Mouse (Mus musculus): ENCODE measurements at regions not wholly inside any gene's neighbourhood (a gene's known extent, or its start where the extent isn't known, plus 50 kb on each side); places are given as distances from the start of the nearest gene placed in this dataset.

DNA sequence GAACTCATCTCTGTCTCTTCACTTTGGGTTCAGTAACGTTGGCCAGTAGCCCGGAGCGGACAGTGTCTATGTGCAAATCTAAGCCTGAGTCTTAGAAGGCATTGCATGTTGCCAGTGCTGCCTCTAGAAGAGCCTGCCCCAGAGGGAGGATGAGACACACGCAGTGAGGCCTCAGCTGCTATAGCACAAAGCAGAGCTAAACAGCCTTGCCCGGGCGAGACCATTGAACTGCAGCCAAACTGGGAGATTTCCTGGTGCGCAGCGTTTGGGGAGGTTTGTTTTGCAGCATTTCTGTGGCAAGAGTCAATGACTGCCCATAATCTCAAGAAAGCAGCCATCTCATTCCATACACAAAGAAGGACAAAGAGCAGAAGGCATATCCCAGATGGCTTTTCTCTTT lies 164.0 kb downstream of the 3100002H09Rik start:
- DNase-seq (ENCODE audit: low spot score in 2 of 2): peak in 1 of 2 experiments; percentile 6

DNA sequence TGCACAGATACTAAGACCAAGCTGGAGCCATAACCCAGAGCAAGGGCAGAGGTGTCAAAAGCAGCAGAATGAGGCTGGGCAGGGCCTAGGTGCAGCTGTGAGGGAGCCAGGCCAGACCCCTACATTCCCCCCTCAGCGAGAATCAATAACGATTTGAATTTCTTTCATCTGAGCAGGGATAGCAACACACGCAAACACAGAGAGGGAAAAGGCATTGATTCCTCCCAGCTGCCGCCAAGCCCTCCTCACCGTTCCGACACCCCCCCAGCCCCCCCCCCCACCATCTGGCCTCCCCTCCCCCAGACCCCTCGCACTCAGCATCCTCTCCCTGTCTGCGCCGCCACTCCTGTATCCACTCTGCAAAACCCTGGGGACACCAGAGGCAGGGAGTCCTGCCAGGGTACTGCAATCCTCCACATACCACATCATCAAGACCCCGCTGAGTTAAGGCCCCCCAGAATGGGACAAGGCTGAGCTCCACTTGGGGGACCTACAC lies 166.9 kb downstream of the 3100002H09Rik start:
- no peak for DNase-seq (ENCODE audit: low spot score in 2 of 2)

DNA sequence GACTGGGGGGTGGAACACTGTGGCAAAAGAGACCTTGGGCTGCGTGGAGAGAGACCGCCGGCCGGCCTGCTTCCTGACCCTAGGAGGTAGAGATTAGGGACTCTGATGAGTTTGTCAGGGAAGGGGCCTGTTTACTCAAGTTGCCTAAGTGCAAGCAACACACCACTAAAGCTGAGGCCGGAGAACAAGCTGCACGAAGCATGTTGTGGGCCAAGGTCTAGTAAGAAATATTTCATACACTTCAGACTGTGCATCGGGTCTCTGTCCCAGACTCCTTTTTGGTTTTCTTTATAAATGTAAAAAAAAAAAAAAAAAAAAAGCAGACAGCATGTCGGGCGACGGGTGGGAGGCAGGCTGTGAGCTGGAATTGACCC lies 167.5 kb downstream of the 3100002H09Rik start:
- DNase-seq (ENCODE audit: low spot score in 2 of 2): no peak

DNA sequence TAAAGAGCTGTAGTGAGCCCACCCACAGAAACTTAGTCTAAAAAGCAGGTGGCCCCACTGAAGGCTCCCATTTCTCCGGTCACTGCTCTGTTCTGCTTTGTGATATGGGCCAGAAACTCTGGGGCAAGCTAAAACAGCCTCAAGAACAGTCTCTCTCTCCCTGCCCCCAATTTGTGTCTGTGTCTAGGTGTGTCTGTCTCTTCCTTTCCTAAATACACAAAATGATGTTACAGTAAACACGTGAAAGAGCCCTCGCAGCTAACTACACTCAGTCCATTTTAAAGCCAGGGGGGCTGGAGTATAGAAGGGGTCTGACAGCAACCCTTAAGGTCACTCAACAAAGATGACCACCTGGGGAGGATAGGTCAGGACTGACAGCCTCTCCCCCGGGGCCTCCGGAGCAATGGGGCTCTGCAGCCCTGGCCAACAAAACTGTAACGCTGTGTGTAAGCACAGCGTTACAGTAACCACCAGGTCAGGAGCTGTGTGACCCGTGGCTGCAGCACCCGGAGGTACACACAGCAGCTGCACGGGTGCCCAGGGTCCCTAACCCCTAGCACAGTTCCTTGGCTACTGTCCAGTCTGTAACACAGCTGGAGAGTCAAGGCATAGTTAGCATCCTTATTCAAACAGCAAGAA lies 168.0 kb downstream of the 3100002H09Rik start:
- no peak for DNase-seq (ENCODE audit: low spot score in 2 of 2)

DNA sequence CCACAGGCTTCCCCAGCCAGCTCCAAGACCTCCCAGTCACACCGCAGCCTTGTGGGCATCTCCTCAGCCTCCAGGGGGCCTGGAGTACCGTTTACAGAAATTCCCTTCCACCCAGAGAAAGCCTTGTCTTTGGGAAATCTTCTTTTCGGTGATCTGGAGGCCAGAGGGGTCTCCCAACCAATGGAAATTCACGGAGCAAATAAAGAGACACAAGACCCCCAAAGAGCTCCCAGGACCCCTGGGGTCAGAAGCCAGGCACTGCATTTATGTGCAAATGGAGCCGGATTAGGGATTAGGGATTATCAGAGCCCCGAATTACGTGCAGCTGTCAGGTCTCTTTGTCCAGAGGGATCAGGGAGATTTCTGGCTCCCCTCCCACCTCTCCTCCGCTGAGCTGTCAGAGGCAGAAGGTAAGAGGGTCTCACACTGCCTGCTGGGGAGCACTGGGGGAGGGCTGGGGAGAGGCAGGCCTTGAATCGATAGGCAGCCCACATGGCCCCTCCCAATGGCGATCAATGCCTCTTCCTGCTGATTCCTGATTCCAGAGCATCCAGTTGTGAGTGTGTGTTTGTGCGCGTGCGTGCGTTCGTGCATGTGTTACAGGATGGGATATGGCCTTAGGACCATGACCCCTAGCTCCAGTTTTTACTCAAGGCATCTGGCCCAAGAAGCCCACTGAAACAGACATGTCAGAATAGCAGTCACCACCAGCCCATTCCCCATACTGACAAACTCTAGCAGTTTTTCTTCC lies 168.7 kb downstream of the 3100002H09Rik start:
- no peak for DNase-seq (ENCODE audit: low spot score in 2 of 2)

DNA sequence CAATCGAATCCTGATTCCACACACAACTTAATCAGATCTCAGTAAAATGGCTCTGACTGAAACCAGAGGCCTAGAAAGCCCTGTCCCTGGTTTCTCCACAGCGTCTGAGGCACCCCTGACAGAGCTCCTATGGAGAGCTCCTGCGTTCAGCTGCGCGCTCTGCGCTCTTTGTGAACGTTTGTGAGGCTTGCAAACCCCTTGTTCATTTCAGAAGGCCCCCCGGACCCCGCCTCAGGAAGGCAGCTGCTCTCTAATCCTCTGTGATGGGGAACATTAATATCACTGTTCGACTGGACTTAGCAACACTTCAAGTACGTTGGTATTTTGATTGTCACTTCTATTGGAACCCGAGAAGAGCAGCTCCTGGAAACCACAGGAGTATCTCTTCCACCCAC lies 175.6 kb downstream of the 3100002H09Rik start:
- DNase-seq (ENCODE audit: low spot score in 2 of 2): no peak

DNA sequence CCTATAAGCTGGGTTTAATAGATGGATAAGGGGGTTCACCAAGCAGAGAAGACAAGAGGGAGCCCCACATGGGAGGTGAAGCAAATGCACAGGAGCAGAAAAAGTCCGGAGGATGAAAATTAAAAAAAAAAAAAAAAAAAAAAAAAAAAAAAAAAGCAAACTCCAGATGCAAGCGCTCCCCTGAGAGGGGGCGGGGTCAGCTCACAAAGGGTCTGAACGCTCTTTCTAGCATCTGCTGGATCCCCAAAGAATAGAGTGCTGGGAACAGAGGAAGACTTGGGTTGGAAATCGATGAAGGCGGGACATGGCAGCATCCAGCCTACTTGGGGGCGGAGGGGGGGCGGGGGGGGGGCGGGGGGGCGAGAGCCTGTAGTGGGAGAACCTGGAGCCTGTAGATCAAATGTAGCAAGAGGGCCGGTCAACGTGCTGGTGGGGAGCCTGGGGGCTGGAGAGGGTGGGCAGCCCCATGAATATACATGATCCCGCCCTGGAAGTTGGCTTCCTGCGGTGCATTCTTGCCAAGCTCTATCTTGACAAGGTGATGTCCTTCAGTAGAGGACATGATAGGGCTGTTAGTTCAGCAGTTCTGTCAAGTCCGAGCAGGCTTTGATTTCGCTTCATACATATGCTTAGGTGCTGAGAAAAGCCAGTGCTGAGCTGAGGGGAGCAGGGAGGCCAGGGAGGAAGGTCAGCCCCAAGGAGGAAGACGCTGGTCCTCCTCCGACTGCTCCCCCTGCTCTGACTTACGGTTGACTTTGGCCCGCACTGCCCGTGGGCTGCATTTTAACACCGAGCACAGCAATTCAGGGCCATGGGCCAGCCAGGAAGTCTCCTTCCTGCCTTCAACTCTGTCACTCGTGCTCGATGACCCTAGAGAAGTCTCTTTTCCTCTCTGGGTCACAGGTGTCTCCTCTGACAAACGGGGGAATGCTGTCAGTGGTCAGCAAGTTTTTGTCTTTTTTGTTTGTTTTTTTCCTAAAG lies 176.3 kb downstream of the 3100002H09Rik start:
- peak; percentile 7 to 20 for DNase-seq (ENCODE audit: low spot score in 2 of 2)

DNA sequence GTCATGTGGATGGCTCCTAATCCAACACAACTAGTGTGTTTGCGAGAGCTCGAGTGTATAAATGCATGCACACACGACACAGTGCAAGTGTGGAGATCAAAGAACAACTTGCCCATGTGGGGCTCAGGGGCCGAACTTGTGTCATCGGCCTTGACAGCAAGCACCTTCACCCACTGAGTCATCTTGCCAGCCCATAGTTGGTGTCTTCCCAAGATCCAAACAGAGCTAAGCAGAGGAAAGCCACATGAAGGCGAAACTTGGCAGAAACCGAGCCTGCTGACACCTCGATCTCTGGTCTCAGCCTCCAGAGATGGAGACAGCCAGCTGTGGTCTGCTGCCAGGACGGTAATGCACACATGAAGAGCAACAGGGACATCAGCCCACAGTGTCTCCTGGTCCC lies 177.1 kb downstream of the 3100002H09Rik start:
- DNase-seq (ENCODE audit: low spot score in 2 of 2): peak in 1 of 2 experiments; percentile 3

DNA sequence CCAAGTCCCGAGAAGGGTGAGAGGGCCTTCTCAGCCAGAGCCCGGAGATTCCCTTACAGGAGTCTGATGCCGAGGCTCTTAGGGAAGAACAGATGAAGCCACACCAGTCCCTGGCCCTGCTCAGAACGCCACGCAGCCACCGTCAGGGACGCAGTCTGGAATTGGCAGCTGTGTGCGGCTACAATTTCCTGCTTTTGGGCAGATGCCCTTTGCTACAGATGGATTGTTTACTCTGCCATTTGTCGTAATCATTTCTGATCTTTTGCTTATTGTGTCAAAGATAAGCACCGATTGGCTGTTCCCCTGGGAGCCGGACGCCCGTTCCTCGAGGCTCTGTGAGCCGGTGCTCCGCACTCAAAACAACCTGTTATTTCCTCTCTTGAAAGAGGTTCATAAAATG lies 179.4 kb downstream of the 3100002H09Rik start:
- DNase-seq (ENCODE audit: low spot score in 2 of 2): no peak

DNA sequence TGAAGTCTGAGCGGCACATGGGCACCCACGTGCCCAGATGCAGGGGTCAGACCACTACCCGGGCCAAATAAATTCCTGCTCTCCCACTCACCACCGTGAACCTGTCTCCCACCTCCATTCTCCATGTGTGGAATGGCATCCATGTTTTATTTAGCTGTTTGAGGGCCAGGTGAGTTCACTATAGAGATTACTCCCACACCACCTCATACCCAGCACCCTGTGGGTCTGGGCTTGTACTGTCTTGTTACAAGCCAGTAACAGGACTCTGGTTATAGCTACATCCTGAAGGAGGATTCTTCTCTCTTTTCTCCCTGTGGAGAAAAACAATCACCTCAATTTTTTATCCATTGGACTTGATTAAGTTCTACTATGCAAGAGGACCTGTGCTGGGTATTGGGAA lies 181.8 kb downstream of the 3100002H09Rik start:
- DNase-seq (ENCODE audit: low spot score in 2 of 2): no peak

DNA sequence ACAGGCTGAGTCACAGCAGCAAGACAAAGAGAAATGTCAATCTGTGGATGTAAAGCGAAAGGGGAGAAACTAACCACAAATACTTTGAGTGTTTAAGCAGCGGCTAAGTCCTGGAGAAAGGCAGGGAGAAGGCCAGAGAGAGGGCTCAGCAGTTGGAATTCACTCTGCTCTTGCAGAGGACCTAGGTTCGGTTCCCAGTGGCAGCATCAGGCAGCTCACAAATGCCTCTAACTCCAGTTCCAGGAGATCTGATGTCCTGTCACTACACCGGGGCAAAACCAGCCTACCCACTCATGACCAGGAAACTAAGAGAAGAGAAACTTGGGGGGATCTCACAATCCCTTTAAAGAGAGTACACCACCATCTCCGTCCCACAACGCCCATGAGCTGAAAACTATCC lies 188.2 kb downstream of the 3100002H09Rik start:
- no peak for DNase-seq (ENCODE audit: low spot score in 2 of 2)

DNA sequence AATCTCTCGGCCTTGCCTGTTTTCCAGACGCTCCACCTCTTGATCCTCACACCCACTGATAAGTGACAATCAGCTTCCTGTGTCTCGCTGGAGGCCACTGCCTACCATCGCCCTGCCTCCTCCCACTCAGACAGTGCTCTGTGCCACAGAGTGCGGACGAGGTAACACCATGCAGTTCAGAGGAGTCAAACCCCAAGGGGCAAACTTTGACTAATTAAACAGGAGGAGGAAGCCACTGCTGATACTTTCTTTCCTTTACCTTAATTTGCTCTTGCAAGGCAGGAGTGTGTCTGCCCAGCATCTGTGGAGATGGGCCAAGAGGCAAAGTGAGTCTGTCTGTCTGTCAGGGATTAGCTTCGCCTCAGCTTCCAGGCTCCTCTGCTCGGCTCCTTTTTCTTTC lies 192.2 kb downstream of the 3100002H09Rik start:
- no peak for DNase-seq (ENCODE audit: low spot score in 2 of 2)

DNA sequence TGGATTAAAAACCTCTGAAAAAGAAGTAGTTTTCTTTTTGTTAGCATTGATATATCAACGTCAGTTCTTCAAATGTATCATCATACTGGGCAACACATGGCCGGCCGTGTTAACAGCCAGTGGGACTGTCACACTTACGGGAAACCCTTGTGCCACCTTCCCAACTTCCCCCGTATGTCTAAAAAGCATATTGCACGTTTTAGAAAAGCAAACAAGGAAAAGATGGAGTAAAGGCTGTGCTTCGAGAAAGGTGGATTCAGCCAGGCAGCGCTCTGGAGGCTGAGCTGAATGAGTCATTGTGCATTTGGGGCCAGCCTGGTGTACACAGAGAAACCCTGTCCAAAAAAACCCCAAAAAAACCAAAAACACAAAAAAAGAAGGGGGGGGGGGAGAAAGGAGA lies 193.4 kb downstream of the 3100002H09Rik start:
- DNase-seq (ENCODE audit: low spot score in 2 of 2): no peak

DNA sequence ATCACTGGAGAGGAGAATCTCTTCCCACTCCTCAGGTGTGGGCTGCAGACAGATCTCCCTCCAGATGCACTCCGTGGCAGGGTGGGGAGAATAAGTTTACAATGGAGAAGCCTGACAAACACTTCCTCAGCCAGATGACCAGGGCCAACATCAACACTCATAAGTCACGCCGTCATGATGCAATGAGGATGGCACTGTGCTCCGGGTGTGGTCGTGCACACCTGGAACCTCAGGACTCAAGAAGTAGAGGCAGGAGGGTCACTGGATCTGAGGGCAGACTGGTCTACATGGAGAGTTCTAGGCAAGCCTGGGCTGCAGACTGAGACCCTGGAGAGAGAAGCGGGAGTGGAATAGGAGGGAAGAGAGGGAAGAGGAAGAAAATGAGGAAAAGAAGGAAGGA lies 194.3 kb downstream of the 3100002H09Rik start:
- DNase-seq (ENCODE audit: low spot score in 2 of 2): no peak

DNA sequence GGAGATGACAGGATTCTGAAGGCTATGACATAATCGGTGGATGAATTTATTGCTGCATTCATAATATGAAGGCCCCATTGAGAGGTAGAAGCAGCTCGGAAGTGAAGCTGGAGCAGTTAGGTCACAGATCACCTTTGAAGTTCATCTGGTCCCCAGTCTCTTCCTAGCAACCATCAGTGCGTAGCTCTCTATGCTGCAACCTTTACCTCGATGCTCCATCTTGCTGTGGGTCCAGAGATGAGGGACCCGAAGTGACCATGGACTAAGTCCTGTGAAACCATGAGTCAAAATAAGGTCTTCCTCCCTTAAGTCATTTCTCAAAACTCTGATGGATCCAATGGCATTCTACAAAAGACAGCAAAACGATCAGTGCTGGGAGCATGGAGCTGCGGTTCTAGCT lies 196.2 kb downstream of the 3100002H09Rik start:
- DNase-seq (ENCODE audit: low spot score in 2 of 2): no peak

DNA sequence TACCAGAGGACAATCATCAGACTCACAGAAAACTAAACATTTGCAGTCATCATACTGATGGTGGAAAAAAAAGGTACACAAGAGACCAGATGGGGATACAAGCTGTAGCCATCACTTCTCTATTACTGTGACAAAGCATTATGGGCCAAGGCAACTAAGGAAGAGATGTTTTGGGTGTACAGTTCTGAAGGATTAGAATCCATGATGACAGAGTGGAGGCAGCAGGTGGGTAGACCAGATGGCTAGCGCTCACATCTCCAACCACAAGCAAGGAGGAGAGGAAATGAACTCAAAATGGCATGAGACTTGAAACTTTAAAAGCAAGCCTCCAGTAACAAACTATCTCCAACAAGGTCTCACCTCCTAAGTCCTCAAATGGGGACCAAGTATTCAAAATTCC lies 201.3 kb downstream of the 3100002H09Rik start:
- DNase-seq (ENCODE audit: low spot score in 2 of 2): no peak

DNA sequence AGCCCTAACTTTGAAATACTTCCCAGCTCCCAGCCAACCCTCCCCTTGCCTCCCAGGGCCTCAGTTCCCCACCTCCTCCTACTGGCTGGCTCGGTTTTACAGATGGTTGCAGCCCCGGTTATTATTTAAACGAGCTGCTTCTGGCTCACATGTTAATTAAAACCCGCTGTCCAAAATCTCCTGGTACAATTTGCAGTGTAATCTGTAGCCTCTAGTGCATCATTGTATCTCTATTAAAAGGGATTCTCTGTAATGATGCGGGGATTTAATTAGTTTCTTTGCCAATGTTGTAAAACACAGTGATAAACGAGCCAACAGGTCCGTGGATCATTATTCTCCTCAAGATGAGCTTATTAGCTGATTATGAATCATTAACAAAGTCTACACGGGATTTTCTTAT lies 208.5 kb downstream of the 3100002H09Rik start:
- DNase-seq (ENCODE audit: low spot score in 2 of 2): no peak

DNA sequence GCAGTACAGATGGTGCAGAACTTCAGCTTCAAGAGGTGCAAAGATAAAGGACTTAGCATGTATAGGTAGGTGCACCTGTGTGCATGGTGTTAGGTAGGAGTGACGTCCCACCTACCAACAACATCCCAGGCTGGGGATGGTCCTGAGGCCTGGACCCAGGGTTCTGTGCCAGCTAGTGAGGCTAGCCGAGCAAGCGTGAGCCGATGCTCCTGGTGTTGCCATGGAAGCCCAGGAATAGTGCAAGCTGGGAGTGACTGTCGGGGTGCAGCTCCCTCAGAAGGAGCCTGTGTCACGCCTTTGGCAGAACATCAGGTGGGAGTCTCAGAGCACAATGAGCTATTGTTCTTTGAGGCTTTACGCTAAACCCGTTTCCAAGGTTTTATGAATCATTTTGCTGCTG lies 209.9 kb downstream of the 3100002H09Rik start:
- DNase-seq (ENCODE audit: low spot score in 2 of 2): no peak

DNA sequence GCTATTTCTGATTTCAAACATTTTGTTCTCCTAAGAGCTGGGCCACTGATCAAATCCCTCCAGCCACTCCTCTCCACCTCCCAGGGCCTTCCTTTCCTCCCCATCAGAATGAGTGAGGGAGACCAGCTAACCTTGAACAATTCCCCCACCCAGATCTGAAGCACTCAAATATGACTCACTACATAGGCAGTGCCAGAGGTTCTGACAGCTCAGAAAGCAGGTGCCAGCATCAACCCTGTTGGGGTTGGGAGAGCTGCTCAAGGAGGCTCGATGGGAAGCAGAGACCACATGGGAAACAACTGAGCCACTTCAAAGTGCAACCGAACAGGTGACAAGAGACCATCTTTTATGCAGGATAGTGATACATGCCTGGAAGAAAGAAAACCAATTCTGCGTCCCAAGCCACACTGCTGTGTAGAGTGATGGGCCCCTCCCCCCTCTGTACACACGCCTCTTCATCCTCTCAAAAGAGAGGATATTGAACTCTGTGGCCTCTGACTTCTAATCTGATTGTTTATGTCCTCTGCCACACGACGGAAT lies 210.4 kb downstream of the 3100002H09Rik start:
- no peak for DNase-seq (ENCODE audit: low spot score in 2 of 2)

DNA sequence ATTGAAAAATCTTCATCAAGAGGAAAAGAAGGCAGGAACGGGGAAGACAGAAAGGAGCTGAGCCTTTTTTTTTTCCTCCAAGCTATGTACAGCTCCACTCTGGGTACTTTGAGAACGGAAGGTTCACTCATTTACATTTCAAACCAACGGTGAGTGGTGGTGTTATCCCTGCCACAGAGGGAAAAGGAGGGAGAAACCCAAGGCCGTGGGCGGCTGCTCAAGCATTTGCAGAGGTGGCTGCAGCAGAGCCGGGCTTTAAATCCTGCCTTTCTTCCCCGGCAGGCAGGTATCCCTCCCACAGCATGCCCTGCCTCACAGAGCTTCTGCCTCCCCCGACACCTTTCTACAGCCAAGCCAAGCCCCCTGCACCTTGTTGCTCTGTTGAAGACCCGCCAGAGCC lies 212.2 kb downstream of the 3100002H09Rik start:
- no peak for DNase-seq (ENCODE audit: low spot score in 2 of 2)

DNA sequence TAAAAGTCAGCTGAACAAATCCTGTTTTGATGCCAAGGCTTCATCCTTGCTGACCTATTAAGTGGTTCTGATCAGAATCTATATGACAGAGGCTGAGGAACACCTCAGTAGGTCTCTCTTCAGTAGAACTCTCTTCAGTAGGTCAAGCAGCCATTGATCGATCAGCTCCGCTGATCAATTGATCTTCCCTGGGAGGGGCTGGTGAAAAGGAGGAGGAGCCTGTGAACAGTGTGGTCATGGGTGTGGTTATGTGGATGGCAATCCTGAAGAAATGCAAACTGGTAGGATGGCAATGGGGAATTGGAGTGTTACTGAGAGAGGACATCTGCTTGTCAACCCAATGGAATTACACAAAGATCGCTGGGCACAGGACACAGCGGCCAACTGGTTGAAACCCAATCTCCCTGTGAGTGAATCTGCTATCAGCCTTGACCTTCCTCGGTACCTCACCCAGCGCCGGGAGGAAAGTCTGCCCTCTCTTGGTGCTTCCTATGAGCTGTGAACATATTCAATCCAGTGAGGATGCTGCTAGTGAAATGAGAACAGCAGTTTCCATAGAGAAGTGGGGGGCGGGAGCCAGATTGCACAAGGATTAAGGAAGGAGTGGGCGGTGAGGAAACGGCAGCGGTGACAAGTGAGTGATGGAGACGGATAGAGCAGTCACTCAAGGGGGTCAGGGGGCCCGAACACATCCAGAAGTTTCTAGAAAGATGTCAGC lies 213.9 kb downstream of the 3100002H09Rik start:
- no peak for DNase-seq (ENCODE audit: low spot score in 2 of 2)
